Mouse (Mus musculus) heart, postnatal 36 days (tissue): Measurements from ENCODE around the gene Slco6d1. TPM values are rescaled to one million over a fixed set of nuclear protein-coding genes. Genes with fewer than 3 reads are reported as not detected.
"Not testable (repeated sequence)": the region's sequence is repeated elsewhere in the genome, so short reads cannot be mapped to it uniquely, and the experiment has no call there.

Source experiments
- DNase-seq, 2 experiments: peaks; one replicate each; pipeline ENCODE4 v3.0.0; 2021 to 2022
- intact Hi-C: fragments of 180-260 bp; cut with DNase I; formaldehyde crosslinking; loops from one replicate; pipeline ENCODE4 v1.15.1; 2025
- microRNA-seq, 2 experiments: library from miRNA; unstranded; fragments of <30 nt; microRNA quantifications; one replicate each; pipeline ENCODE4 v1.2.0; 2021; ENCODE audit warnings: borderline number of aligned reads in 2 of 2
- total RNA-seq, 2 experiments: library from RNA; stranded (reverse); gene quantifications; 2 replicates each; pipeline ENCODE4 v1.2.3; 2021

The Slco6d1 gene
- not detected for total RNA-seq

DNA sequence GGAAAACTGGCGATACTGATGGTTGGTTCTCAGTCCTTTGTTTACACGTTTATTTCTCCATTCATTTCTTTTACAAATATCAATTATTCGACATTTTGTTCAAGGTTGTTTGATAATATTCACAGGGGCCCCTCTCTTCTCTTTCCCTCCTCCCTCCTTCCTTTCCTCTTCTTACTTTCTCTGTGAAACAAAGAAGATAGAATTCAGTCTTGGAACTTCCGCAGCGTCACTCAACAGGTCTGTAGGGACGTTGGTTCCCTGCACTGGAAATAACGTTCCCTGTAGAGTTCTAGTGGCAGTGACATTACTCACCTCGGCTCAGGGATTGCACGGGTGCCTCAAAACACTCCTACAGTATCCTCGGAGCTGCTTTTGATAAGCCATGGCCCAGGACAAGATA lies at the start of gene Slco6d1:
Gene Slco6d1, plus strand, starts transcription at position 301 of the 400 bp plus-strand sequence.
- intact Hi-C loops = no loop called here
- no peak for DNase-seq

DNA sequence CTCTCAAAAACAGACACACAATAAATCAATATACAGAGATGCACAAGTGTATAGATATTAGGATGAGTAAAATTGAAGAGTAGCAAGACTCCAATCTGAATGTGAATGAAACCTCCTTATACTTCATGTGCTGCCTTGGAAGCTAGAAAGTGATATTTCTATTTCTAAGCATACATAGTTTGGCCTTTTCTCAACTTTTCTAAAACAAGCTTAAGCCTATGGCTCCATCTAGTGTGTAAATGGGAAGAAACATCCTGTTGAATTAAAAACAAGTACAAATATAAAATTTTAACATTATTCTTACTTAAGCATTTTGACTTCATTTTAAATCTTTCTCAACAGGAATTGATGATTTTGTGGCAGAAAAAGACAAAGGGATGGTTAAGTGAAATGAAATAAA lies 28.9 kb upstream of the Slco6d1 start:
- intact Hi-C loops = no loop called here
- no peak for DNase-seq

GRCm38 (mm10) chr1:98447929-98448328 lies 27.0 kb downstream of the Slco6d1 start:
- intact Hi-C loops = no loop called here
- DNase-seq = no peak

- DNase-seq, intact Hi-C loops: not testable (repeated sequence)
These were observed 38.3 kb downstream of the Slco6d1 start for GRCm38 (mm10) chr1:98459224-98459623.

- DNase-seq, intact Hi-C loops: not testable (repeated sequence)
These were observed 55.5 kb downstream of the Slco6d1 start for GRCm38 (mm10) chr1:98476381-98476780.

DNA sequence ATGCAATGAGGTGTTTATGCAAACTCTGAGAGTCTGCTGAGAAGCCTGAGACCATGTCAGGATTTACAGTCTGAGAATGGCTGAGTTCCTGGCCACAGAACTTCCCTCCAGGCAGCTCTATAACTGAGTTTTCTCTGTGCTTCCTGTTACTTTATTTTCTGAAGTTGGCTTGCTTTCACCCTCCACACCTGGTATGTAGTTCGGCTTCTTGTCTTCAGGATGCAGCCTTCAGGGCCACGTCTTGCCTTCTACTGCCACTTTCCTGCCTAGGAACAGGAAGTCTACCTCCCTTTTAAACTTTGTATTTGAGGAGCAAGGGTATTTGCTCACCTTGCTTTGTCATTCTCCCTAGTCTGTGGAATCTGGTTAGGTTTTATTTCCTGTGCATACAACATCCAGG lies 58.3 kb downstream of the Slco6d1 start:
- intact Hi-C loops = no loop called here
- DNase-seq = no peak

DNA sequence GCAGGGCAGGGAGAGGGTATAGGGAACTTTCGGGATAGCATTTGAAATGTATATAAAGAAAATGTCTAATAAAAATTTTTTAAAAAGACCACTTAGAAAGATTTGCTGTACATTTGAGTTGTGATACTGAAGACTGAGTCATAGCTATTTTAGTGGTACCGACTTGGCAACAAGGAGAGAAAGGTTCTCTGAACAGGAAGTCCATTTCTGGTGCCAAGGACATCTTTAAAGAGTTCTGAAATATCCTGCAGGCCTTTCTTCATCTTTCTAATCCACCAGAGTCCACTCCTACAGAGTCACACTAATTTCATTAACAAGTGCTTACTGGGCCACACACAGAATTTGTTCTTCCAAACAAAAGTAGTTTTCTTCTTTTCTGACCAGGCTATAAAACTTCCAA lies 85.1 kb downstream of the Slco6d1 start:
- intact Hi-C loops = no loop called here
- no peak for DNase-seq

DNA sequence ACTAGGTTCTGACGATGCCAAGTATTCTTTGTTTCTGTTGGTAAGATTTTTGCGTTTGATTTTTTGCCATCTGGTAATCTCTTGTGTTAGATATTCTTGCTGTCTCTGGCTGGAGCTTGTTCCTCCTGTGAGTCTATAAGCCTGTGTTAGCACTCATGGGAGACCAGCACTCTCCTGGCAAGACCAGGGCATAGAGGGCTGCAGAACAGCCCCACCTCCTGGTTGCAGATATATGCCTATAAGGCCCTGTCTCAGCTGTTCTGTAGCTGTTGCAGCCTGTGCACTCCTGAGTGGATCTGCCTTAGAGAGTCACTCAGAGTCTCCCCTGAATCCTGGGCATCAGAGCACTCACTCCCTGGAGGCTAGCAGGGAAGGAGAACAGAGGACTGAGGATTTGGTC lies 102.1 kb downstream of the Slco6d1 start:
- no peak for DNase-seq
- intact Hi-C loops = no loop called here

DNA sequence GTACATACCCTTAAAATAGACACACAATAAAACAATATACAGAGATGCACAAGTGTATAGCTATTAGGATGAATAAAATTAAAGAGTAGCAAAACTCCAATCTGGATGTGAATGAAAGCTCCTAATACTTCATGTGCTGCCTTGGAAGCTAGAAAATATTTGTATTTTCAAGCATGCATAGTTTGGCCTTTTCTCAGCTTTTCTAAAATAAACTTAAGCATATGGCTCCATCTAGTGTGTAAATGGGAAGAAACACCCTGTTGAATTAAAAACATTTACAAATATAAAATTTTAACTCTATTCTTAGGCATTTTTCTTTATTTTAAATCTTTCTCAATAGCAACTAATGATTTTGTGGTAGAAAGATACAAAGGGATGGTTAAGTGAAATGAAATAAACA lies 102.6 kb downstream of the Slco6d1 start:
- intact Hi-C loops = no loop called here
- no peak for DNase-seq

DNA sequence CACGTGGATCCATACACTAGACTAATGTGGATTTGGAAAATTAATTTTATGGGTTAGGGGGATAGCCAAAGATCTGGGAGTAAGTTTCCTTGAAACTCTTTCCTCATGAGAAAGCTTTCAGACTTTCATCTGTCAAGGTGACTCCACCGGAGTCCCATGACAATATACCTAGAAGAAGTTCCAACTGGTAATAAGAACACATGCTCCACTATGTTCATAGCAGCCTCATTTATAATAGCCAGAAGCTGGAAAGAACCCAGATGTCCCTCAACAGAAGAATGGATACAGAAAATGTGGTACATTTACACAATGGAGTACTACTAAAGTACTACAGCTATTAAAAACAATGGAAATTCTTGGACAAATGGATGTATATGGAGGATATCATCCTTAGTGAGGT lies 107.4 kb downstream of the Slco6d1 start:
- intact Hi-C loops, DNase-seq: not testable (repeated sequence)

DNA sequence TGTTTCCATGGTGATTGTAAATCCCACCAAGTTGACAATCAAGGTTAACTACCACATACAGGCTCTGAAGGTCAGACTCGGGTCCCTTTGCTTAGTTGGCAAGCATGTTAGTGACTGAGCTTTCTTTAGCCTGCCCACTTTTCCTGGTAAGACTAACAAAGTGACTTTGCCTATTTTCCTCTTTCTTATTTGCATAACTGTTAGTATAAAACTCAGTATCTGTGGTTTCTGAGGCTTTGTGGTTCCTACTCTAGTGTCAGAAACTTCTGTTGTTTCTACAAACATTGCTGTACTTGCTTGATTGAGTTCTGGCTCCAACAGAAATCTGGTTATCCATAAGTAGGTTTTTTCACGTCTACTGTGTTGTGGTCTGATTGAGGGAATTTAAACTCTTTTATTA lies 124.4 kb downstream of the Slco6d1 start:
- no peak for DNase-seq
- intact Hi-C loops = no loop called here

- DNase-seq = no peak
These were observed 133.5 kb downstream of the Slco6d1 start for GRCm38 (mm10) chr1:98554388-98554787.

GRCm38 (mm10) chr1:98565701-98566100 lies 144.8 kb downstream of the Slco6d1 start:
- no peak for DNase-seq
- intact Hi-C loops = no loop called here

More at GRCm38 (mm10) chr1:98554388-98554787, 133.5 kb downstream of the Slco6d1 start:
- intact Hi-C loops = no loop called here

Small RNA genes within 50 kb of the gene (microRNA-seq; reads per million reads assigned to microRNA genes)
- 0 reads per million in 2 experiments for gene Gm26134
